Mouse (Mus musculus) heart, adult 2 months (tissue): Measurements from ENCODE around the gene Mapk13.

Experiments
- CTCF ChIP-seq: fragments of 200-600 bp; IDR thresholded peaks from 2 replicates; pipeline ENCODE4 v1.8.1; 2022; ENCODE audit warnings: antibody characterized with exemption, mild to moderate bottlenecking, moderate library complexity
- POLR2A ChIP-seq: fragments of 200-500 bp; IDR thresholded peaks from 2 replicates; pipeline ENCODE4 v1.6.1; 2011; ENCODE audit warnings: mild to moderate bottlenecking, low read depth, low read length, control low read depth; ENCODE audit not compliant: insufficient read depth

DNA sequence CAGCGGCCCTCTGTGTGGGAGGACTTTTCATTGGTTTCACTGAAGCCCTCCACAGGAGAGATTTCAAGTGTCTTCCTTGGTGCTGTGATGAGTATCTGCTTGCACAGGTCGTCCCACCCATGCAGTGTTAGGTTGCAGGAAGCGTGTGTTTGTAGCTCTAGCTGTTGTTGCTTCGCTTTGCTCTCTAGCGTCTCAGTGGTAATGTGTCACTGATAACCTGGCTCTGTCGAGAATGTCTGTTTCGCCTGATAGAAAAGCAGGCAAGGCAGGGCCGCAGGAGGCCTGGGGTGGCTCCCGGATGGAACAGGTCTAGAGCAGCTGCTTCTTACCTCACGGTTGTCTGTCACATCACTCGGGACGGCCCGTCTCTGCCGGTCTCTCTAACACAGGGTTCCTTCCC is 60.0 kb downstream of the Mapk13 start:
- no peak for TF ChIP-seq POLR2A
- no peak for TF ChIP-seq CTCF
